Mouse (Mus musculus): ENCODE measurements around the gene Tubg2. TPM values are rescaled to one million over a fixed set of nuclear protein-coding genes. Genes with fewer than 3 reads are reported as not detected.
"Not testable (repeated sequence)": the region's sequence is repeated elsewhere in the genome, so short reads cannot be mapped to it uniquely, and the experiment has no call there.

The Tubg2 gene
- polyA plus RNA-seq, 1 experiment from 2014 or later, result 60.3 TPM

GRCm38 (mm10) chr11:101120545-101121188 lies 35.0 kb upstream of the Tubg2 start:
- peaks cover 28% of the 10 kb centered on the region for H3K4me1 ChIP-seq (ENCODE audit: control insufficient read depth, insufficient read depth, low read depth, low read length)
- 20% methylated on average over 19 of the region's 19 CpGs for WGBS

GRCm38 (mm10) chr11:101124494-101124893 lies 31.2 kb upstream of the Tubg2 start:
- H3K4me2 ChIP-seq (ENCODE audit: low read length); H3K27me3 ChIP-seq (replicated peaks; ENCODE audit: control insufficient read depth, insufficient read depth, low read length); H3K27ac ChIP-seq (ENCODE audit: low read depth, low read length); H3K4me1 ChIP-seq (ENCODE audit: control insufficient read depth, insufficient read depth, low read depth, low read length); ATAC-seq; H3K9ac ChIP-seq (ENCODE audit: low read depth, low read length); H3K9me3 ChIP-seq (ENCODE audit: control insufficient read depth, low read length); H3K4me3 ChIP-seq (ENCODE audit: low read length): not testable (repeated sequence)
- H3K36me3 ChIP-seq (ENCODE audit: control insufficient read depth, insufficient read depth, low read length), result peaks cover 12% of the 10 kb centered on the region
- WGBS, result 97% methylated on average over 8 of the region's 8 CpGs

More at GRCm38 (mm10) chr11:101120545-101121188, 35.0 kb upstream of the Tubg2 start:
- Histone ChIP-seq H3K4me3 (ENCODE audit: low read length) (peak overlapping the region; percentile 99), H3K9ac (ENCODE audit: low read depth, low read length) (peak overlapping the region; percentile 73), H3K27ac (ENCODE audit: low read depth, low read length) (peak overlapping the region; percentile 88), H3K36me3 (ENCODE audit: control insufficient read depth, insufficient read depth, low read length) (no peaks in the 10 kb centered on the region; the same call in none of the 2 replicates), H3K9me3 (ENCODE audit: control insufficient read depth, low read length) (no peaks in the 10 kb centered on the region), H3K27me3 (replicated peaks; ENCODE audit: control insufficient read depth, insufficient read depth, low read length) (no peaks in the 10 kb centered on the region), H3K4me2 (ENCODE audit: low read length) (peak overlapping the region; percentile 88)
- ATAC-seq, result no peak

- H3K4me3 ChIP-seq (ENCODE audit: low read length); H3K27ac ChIP-seq (ENCODE audit: low read depth, low read length); H3K4me1 ChIP-seq (ENCODE audit: control insufficient read depth, insufficient read depth, low read depth, low read length); H3K27me3 ChIP-seq (replicated peaks; ENCODE audit: control insufficient read depth, insufficient read depth, low read length); H3K9me3 ChIP-seq (ENCODE audit: control insufficient read depth, low read length); ATAC-seq; H3K4me2 ChIP-seq (ENCODE audit: low read length); H3K9ac ChIP-seq (ENCODE audit: low read depth, low read length): not testable (repeated sequence)
- peaks cover 12% of the 10 kb centered on the region for H3K36me3 ChIP-seq (ENCODE audit: control insufficient read depth, insufficient read depth, low read length)
- WGBS, result 100% methylated on average over 6 of the region's 9 CpGs
Observed at GRCm38 (mm10) chr11:101125008-101125407, 30.7 kb upstream of the Tubg2 start.

- 100% methylated on average over 1 of the region's 1 CpGs for WGBS
Observed at GRCm38 (mm10) chr11:101127075-101127474, 28.6 kb upstream of the Tubg2 start.

GRCm38 (mm10) chr11:101128996-101129577 lies 26.6 kb upstream of the Tubg2 start:
- H3K9ac ChIP-seq (ENCODE audit: low read depth, low read length), result no peak overlapping the region
- no peaks in the 10 kb centered on the region for H3K9me3 ChIP-seq (ENCODE audit: control insufficient read depth, low read length)
- ATAC-seq, result no peak
- WGBS, result 89% methylated on average over 11 of the region's 11 CpGs
- H3K4me2 ChIP-seq (ENCODE audit: low read length), result no peak overlapping the region
- H3K4me3 ChIP-seq (ENCODE audit: low read length), result no peak overlapping the region
- H3K27me3 ChIP-seq (replicated peaks; ENCODE audit: control insufficient read depth, insufficient read depth, low read length), result no peaks in the 10 kb centered on the region
- H3K27ac ChIP-seq (ENCODE audit: low read depth, low read length), result no peak overlapping the region
- H3K36me3 ChIP-seq (ENCODE audit: control insufficient read depth, insufficient read depth, low read length), result peaks cover 12% of the 10 kb centered on the region
- H3K4me1 ChIP-seq (ENCODE audit: control insufficient read depth, insufficient read depth, low read depth, low read length), result no peaks in the 10 kb centered on the region

More at GRCm38 (mm10) chr11:101127075-101127474, 28.6 kb upstream of the Tubg2 start:
- peaks cover 12% of the 10 kb centered on the region for H3K36me3 ChIP-seq (ENCODE audit: control insufficient read depth, insufficient read depth, low read length)
- ATAC-seq, result no peak
- no peak overlapping the region for H3K9ac ChIP-seq (ENCODE audit: low read depth, low read length)
- H3K4me3 ChIP-seq (ENCODE audit: low read length), result no peak overlapping the region
- no peaks in the 10 kb centered on the region for H3K4me1 ChIP-seq (ENCODE audit: control insufficient read depth, insufficient read depth, low read depth, low read length)
- no peaks in the 10 kb centered on the region for H3K27me3 ChIP-seq (replicated peaks; ENCODE audit: control insufficient read depth, insufficient read depth, low read length)
- no peaks in the 10 kb centered on the region for H3K9me3 ChIP-seq (ENCODE audit: control insufficient read depth, low read length)
- H3K4me2 ChIP-seq (ENCODE audit: low read length), result no peak overlapping the region
- no peak overlapping the region for H3K27ac ChIP-seq (ENCODE audit: low read depth, low read length)

- 53% methylated on average over 18 of the region's 18 CpGs for WGBS
Observed at GRCm38 (mm10) chr11:101130056-101130756, 25.5 kb upstream of the Tubg2 start.

GRCm38 (mm10) chr11:101131187-101131586 lies 24.5 kb upstream of the Tubg2 start:
- Histone ChIP-seq H3K4me3 (ENCODE audit: low read length) (no peak overlapping the region), H3K4me1 (ENCODE audit: control insufficient read depth, insufficient read depth, low read depth, low read length) (no peaks in the 10 kb centered on the region), H3K9me3 (ENCODE audit: control insufficient read depth, low read length) (no peaks in the 10 kb centered on the region), H3K36me3 (ENCODE audit: control insufficient read depth, insufficient read depth, low read length) (peaks cover 8% of the 10 kb centered on the region), H3K27me3 (replicated peaks; ENCODE audit: control insufficient read depth, insufficient read depth, low read length) (no peaks in the 10 kb centered on the region), H3K9ac (ENCODE audit: low read depth, low read length) (no peak overlapping the region), H3K27ac (ENCODE audit: low read depth, low read length) (no peak overlapping the region), H3K4me2 (ENCODE audit: low read length) (no peak overlapping the region)
- 79% methylated on average over 2 of the region's 2 CpGs for WGBS
- ATAC-seq, result no peak

More at GRCm38 (mm10) chr11:101130056-101130756, 25.5 kb upstream of the Tubg2 start:
- no peak overlapping the region for H3K27ac ChIP-seq (ENCODE audit: low read depth, low read length)
- H3K36me3 ChIP-seq (ENCODE audit: control insufficient read depth, insufficient read depth, low read length), result peaks cover 12% of the 10 kb centered on the region
- ATAC-seq, result no peak
- no peaks in the 10 kb centered on the region for H3K27me3 ChIP-seq (replicated peaks; ENCODE audit: control insufficient read depth, insufficient read depth, low read length)
- H3K9ac ChIP-seq (ENCODE audit: low read depth, low read length), result no peak overlapping the region
- H3K4me2 ChIP-seq (ENCODE audit: low read length), result no peak overlapping the region
- no peak overlapping the region for H3K4me3 ChIP-seq (ENCODE audit: low read length)
- H3K9me3 ChIP-seq (ENCODE audit: control insufficient read depth, low read length), result no peaks in the 10 kb centered on the region
- H3K4me1 ChIP-seq (ENCODE audit: control insufficient read depth, insufficient read depth, low read depth, low read length), result no peaks in the 10 kb centered on the region

GRCm38 (mm10) chr11:101131701-101132100 lies 24.0 kb upstream of the Tubg2 start:
- Histone ChIP-seq H3K27ac (ENCODE audit: low read depth, low read length) (no peak overlapping the region), H3K9ac (ENCODE audit: low read depth, low read length) (no peak overlapping the region), H3K4me2 (ENCODE audit: low read length) (no peak overlapping the region), H3K9me3 (ENCODE audit: control insufficient read depth, low read length) (no peaks in the 10 kb centered on the region), H3K36me3 (ENCODE audit: control insufficient read depth, insufficient read depth, low read length) (peaks cover 2% of the 10 kb centered on the region), H3K4me1 (ENCODE audit: control insufficient read depth, insufficient read depth, low read depth, low read length) (no peaks in the 10 kb centered on the region), H3K4me3 (ENCODE audit: low read length) (no peak overlapping the region), H3K27me3 (replicated peaks; ENCODE audit: control insufficient read depth, insufficient read depth, low read length) (no peaks in the 10 kb centered on the region)
- 87% methylated on average over 6 of the region's 6 CpGs for WGBS
- ATAC-seq, result no peak

GRCm38 (mm10) chr11:101133037-101133436 lies 22.7 kb upstream of the Tubg2 start:
- WGBS, result 80% methylated on average over 12 of the region's 12 CpGs
- no peaks in the 10 kb centered on the region for H3K4me1 ChIP-seq (ENCODE audit: control insufficient read depth, insufficient read depth, low read depth, low read length)
- H3K4me2 ChIP-seq (ENCODE audit: low read length), result no peak overlapping the region
- ATAC-seq, result no peak
- no peak overlapping the region for H3K27ac ChIP-seq (ENCODE audit: low read depth, low read length)
- no peak overlapping the region for H3K9ac ChIP-seq (ENCODE audit: low read depth, low read length)
- no peaks in the 10 kb centered on the region for H3K27me3 ChIP-seq (replicated peaks; ENCODE audit: control insufficient read depth, insufficient read depth, low read length)
- no peaks in the 10 kb centered on the region for H3K36me3 ChIP-seq (ENCODE audit: control insufficient read depth, insufficient read depth, low read length)
- H3K9me3 ChIP-seq (ENCODE audit: control insufficient read depth, low read length), result no peaks in the 10 kb centered on the region
- H3K4me3 ChIP-seq (ENCODE audit: low read length), result no peak overlapping the region
